Mouse (Mus musculus) 416B (cell line): Measurements from ENCODE around the gene Kbtbd3.

Experiments used
- DNase-seq: peaks from one replicate; pipeline ENCODE4 v3.0.0; 2011; ENCODE audit warnings: low read depth

Gene Kbtbd3

DNA sequence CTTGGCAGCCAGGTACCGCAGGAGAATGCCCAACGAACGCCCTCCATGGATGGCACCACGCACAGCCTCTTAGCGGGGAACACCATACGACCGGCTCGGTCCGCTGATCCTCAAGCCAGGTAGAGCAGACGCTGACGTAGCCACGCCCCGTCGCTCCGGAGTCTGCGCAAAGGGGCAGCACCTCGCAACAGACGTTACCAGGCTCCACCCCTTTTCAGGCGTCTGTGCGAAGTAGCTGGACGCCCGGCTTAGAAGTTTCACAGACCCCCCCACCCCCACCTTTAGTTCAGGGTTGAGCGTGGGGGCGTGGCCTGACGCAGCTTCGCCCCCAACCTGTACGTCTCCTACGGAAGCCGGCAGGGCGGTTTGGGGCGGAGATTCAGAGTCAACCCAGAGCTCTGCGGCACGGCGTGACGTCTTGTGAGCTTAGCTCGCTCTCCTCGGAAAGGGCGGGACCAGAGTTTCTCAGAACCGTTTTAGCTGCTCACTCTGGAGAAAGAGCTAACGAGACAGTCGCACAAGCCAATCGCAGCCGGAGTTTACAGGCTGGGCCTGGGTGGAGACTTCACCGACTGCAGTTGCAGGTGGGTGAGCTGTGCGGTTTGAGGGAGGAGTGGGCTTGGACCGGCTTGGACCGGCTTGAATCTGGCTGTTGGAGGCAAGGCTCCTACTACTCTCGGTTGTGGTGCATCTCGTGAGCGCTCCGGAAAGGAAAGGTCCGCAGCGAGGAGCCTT, at the start of gene Kbtbd3, which contains the start of gene Aasdhppt:
Kbtbd3 (plus strand) TSS at position 483 of the 735 bp plus-strand sequence.
Aasdhppt (minus strand) TSS at position 121 of the 735 bp plus-strand sequence.
- DNase-seq, result peak; percentile 100

GRCm38 (mm10) chr9:4259841-4260745, 49.5 kb upstream of the Kbtbd3 start:
- no peak for DNase-seq

DNA sequence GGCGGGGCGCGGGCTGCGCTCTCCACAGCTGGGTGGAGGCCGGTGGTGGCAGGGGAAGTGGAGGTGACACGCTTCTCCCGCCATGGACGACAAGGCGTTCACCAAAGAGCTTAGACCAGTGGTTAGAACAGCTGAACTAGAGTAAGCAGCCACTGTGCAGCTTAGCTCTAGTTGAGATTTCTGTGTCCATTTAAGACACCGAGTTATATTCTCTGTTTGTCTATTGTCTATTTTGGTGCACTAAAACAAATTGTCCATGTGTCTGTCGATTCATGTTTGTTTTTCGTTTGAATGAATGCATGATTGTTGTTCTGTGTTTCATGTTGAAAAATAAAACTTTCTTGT, 48.9 kb upstream of the Kbtbd3 start:
- no peak for DNase-seq

GRCm38 (mm10) chr9:4266881-4267280, 42.8 kb upstream of the Kbtbd3 start:
- DNase-seq, result no peak

DNA sequence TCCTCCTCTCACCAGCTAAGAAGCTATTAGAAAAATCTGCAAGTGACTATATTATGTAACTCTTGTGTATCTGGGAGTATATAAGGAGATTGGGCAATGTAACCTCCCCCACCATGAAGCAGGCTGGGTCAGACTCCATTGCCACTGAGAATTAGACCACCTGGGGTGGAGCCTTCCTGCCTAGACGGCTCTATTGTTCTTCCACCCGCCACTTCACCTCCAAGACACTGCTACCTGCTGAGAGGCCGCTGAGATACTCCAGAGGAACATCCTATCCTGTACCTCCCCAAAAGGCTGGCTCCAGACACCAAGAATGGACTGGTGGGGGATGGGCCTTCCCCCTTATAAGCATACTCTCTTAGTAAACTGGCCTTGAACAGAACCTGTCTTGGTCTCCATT, 25.8 kb upstream of the Kbtbd3 start:
- no peak for DNase-seq

DNA sequence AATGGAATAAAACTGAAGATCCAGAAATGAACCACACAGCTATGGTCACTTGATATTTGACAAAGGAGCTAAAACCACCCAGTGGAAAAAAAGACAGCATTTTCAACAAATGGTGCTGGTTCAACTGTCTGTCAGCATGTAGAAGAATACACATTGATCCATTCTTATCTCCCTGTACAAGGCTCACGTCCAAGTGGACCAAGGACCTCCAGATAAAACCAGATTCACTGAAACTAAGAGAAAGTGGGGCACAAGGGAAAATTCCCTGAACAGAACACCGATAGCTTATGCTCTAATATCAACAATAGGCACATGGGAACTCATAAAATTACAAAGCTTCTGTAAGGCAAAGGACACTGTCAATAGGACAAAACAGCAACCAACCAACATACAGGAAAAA, 9.2 kb upstream of the Kbtbd3 start:
- DNase-seq, result no peak

- peak; percentile 34 for DNase-seq
Observed at GRCm38 (mm10) chr9:4304867-4305266, 4.8 kb upstream of the Kbtbd3 start.

DNA sequence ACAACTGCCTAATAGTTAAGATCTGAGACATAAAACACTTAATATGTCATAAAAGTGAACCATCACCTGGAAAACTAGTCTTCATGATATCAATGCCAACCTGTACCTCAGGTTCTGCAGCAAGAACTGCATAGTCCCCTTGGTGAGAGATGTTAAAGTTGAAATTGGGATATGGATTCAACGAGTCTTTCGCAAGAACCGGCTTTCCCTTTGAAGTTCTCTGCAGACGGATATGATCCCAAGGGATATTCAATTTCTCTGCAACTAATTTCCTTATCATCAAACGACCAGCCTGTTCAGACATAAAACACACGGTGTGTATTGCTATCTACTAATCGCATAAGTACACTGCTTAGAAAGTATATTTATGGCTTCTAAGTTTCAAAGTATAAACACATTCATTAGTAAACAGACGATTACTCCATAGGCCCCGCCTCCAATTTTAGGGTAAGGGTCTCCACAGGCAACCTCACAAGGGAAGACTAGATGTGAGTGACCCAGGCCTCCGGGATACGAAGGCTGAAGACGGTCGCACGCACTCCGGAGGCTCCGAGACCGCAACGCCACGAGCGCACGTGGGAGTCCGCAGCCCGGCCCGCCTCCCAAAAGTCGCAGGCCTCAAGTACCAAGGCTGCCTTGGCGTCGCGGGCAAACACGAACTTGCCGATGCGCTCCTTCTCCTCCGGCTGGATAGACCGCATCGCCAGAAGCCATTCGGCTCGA, 844 bp upstream of the Kbtbd3 start:
- DNase-seq, result no peak

DNA sequence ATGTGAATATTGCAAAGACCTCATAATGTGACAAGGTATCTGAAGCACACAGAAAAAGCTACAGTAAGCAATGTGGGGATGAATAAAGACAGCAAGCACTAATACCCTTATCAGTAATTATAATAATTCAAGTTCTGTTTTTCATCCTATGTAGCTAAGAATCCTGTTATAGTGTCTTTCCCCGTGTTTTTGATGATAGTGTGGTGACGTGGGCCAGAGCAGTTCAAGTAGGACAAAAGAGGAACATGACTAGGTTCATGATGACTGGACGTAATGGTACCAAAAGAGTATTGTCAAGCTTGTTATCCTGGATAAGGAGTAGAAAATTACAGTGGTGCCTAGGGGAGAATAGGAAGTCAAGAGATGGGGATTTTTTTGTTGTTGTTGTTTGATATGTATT, 1.1 kb downstream of the Kbtbd3 start:
- peak; percentile 56 for DNase-seq

GRCm38 (mm10) chr9:4311162-4311561, 1.5 kb downstream of the Kbtbd3 start:
- peak; percentile 53 for DNase-seq

DNA sequence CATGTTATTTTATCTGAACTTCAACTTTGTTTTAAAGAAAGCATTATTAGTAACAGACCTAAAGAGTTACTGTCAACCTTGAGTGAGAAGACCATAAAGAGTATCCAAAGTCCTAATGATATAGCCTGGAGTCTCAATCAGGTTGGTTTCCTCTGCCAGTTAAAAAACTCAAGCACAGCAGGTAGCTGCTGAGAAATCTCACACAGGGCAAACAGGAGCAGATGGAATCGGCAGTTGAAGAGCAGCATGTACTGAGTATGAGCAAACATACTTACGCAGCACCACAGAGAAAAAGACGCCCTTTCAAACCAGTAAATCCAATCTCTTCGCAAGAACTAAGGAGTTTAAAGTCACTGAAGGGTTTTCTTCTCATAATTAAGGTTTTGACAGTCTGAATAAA, 4.3 kb downstream of the Kbtbd3 start:
- DNase-seq, result no peak

- DNase-seq, result no peak
Observed at GRCm38 (mm10) chr9:4315746-4316145, 6.1 kb downstream of the Kbtbd3 start.

- peak; percentile 83 for DNase-seq
Observed at GRCm38 (mm10) chr9:4318939-4319721, 9.5 kb downstream of the Kbtbd3 start.

DNA sequence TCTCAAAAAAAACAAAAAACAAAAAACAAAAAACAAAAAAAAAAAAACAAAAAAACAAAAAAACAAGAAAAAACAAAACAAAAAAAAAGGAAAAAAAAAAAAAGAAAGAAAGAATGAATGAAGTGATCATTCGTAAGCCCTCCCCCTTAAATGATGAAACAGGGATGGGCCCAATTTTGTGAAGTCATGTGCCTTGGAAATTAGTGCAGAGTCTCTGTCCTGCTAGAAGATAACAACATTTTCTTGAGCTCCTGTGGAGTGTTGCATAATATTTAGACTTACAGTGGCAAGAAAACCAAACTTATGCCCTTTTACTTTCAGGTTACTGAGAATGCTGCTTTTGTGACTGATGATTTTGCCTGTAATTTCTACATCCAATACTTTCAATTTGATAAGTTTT, 43.5 kb downstream of the Kbtbd3 start:
- peak; percentile 11 for DNase-seq

DNA sequence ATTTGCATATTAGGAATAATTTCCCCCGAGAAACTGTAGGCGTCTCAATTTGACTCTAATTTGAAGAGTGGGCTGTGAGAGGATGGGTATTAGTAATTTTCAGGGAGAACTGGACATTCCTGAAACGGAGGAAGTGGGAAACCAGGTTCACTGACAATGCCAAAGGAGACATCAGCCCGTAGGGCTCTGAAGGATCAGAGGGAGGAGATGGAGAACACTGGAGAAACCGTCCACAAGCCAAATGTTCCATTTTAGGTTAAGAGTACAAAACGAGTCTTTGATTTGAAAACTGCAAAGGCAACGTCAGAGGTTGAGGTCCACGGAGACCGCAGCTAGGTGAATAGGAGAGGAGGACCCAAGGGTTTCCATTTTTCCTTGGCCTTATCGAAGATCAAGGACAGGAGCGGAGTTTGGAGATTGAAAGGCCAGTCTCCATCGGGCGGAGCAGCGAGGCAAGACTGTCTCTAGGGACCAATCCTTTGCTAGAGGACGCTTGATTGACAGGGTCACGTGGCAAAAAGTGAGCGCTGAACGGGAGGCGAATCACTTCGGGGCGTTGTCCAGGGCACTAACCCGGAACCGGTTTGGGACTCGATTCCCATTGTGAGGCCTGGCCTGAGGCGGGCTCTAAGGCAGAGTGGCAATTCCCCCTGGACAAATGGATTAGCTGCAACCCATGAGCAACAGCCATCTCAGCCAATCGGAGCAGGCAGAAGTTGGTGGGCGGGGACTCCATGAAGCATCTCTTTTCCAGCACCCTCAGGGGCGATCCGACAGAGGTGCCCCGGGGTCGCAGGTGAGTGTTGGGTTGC, 66.4 kb downstream of the Kbtbd3 start, which contains the start of gene Msantd4:
Msantd4 (plus strand) TSS at position 735 of the 812 bp plus-strand sequence.
- peak; percentile 98 for DNase-seq

DNA sequence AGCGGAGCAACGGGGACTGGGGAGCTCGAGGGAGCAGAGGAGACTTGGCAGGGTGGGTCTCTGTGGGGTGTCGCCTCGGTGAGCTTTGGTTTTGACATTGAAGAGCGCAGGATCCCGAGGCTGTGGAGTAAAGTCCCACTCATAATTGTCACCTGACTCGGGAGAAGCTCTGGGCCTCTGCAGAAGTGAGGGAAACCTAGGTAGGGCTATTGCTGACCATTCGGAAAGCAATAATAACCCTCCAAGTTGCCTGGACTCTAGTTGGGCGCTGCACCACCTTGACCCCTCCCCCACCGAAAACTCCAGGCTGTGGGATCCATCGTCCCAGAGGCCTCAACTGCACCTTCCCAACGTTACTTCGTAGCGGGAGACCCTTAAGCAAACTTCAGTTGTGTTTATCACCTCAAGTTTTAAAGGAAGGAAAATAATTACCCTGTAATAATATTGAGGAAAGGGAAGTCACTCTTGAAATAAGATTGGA, 67.0 kb downstream of the Kbtbd3 start:
- no peak for DNase-seq
